Mouse (Mus musculus) thymus, adult 18-20 months (tissue): Measurements from ENCODE around the gene Smap1.

ENCODE experiments used
- DNase-seq, 2 experiments: peaks; one replicate each; pipeline ENCODE4 v3.0.0; 2022; ENCODE audit warnings: mixed read lengths in 2 of 2

Gene Smap1

DNA sequence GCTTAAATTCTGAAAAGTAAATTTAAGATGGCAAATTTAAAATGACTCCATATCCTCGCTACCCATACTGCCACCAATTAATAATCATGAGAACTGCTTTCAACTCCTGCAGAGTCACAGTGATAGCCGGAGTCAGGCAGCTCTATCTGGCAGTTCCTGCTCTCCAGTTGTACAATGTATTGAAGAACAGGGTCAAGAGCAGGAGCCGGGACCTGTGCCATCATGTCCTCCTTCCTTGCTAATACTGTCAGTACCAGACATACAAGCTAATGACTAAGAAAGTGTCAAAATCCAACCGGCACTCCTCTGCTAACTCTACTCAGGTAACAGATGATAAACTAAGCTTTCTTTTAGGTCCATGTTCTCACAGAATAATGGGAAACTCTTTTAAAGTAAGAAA, 3.0 kb downstream of the Smap1 start:
- no peak for DNase-seq

- no peak for DNase-seq
Observed at GRCm38 (mm10) chr1:23915483-23915882, 6.6 kb downstream of the Smap1 start.

DNA sequence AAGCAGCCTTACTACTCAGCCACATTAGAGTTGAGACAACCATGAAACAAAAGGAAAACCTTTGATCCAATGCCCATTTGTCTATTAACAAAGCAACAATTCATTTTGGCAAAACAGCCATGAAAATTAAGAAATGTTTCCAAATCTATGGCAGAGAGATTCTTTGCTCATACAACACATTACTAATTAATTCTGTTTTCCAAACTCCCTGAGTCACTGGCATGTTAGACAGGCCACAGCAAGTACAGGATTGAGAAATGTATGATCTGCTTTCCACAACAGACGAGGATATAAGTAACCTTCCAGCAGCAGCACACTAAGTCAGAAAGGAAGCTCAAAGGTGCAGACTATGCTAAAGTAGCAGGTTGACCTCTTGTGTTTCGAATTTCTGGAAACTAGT, 9.1 kb downstream of the Smap1 start:
- no peak for DNase-seq

- no peak for DNase-seq
Observed at GRCm38 (mm10) chr1:23906082-23906481, 16.0 kb downstream of the Smap1 start.

DNA sequence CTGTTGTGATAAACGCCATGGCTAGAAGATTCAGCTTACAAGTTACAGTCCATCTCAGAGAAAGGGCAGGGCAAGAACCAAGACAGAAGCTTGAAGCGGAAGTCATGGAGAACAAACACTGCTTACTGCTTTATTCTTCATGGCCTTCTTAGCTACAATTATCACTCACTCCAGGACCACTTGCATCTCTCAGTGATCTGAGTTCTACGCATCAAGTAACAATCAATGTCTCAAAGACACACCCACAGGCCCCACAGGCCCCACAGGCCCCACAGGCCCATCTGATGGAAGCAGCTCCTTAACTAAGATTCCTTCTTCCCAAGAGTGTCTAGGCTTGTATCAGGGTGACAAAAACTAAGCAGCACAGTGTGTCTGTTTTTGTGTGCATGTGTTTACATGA, 18.8 kb downstream of the Smap1 start:
- no peak for DNase-seq

DNA sequence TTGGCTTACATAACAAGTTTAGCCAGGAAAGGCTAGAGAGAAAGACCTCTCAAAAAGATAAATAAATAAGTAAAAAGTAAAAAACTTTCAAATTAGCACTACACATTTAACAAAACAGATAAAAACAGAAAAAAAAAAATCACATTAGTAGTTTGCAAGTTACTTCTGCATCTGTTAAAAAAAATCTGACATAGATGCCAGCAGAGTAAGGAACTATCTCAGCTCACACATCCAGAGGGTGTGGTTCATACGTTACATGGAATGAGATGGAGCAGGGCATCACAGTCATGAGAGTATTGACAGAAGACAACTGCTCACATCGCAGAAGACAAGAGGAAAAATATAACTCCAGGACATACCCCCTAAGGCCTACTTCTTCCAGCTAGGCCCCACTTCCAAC, 19.4 kb downstream of the Smap1 start:
- DNase-seq: no peak

- no peak for DNase-seq
Observed at GRCm38 (mm10) chr1:23899647-23900020, 22.5 kb downstream of the Smap1 start.

- DNase-seq: no peak
Observed at GRCm38 (mm10) chr1:23899020-23899646, 23.0 kb downstream of the Smap1 start.

GRCm38 (mm10) chr1:23892072-23892471, 30.0 kb downstream of the Smap1 start:
- DNase-seq: no peak

DNA sequence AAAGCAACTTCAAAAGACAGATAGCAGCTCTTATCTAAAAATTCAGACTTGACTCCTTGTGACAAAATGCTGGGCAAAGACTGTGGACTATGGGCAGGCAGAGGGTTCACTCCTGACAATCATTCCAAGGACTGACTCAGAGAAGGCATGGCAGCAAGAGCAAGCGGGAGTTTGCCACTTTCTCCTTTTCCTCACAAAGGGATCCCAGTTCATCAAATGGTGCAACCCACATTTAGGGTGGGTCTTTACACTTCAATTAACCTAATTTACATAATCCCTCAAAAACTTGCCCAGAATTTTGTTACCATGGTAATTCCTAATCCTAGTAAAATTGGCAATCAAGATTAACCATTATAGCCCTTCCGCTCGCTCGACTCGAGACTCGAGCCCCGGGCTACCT, 37.2 kb downstream of the Smap1 start:
- DNase-seq: no peak

GRCm38 (mm10) chr1:23884087-23884668, 37.9 kb downstream of the Smap1 start:
- no peak for DNase-seq

- no peak for DNase-seq
Observed at GRCm38 (mm10) chr1:23882681-23883080, 39.4 kb downstream of the Smap1 start.

- no peak for DNase-seq
Observed at GRCm38 (mm10) chr1:23872194-23872593, 49.9 kb downstream of the Smap1 start.

DNA sequence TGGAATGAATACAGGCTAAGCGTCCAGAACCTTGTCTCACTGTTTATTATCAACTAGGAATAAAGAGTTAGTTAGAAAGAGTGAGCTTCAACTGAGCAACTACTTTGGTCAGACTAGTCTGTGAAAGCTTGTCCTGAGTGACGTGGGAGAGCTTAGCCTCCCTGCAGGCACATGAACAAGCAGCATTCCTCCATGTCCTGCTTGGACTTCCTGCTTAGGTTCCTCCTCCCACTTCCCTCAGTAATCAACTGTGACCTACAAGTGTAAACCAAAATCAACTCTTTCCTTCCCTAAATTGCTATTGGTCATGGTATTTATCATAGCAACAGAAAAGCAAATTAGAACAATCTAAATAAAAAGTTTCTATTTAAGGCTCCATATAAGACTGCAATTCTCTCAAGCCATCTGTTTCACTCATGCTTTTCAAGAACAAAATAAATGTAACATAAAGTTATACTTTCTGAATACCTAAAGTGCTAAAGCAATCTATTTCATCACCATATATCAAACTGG, 54.7 kb downstream of the Smap1 start:
- no peak for DNase-seq

- no peak for DNase-seq
Observed at GRCm38 (mm10) chr1:23865566-23865965, 56.6 kb downstream of the Smap1 start.

GRCm38 (mm10) chr1:23860944-23861343, 61.2 kb downstream of the Smap1 start:
- no peak for DNase-seq

GRCm38 (mm10) chr1:23855623-23856022, 66.5 kb downstream of the Smap1 start:
- no peak for DNase-seq

GRCm38 (mm10) chr1:23846044-23846680, 76.0 kb downstream of the Smap1 start:
- DNase-seq: no peak

GRCm38 (mm10) chr1:23845007-23845406, 77.1 kb downstream of the Smap1 start:
- no peak for DNase-seq

- DNase-seq: no peak
Observed at GRCm38 (mm10) chr1:23843790-23844189, 78.3 kb downstream of the Smap1 start.

DNA sequence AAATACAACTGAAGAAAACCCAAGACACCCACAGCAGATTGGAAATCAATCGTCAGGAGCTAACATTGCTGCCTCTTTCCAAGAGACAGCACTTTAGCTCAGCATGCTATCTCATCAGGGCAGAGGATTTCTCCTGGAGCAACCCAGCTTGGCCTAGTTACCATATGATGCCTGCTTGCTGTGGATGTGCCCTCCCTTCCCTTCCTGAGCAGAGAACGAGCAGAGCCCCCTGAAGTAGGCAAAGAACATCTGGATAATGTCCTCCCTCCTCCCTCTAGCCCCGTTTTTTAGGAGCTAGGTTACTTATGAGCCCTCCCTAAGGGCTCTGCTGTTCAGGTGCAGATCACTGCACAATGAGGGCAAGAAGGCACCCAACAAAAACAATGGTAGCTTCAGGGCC, 79.5 kb downstream of the Smap1 start:
- DNase-seq: no peak

- DNase-seq: no peak
Observed at GRCm38 (mm10) chr1:23840924-23841323, 81.2 kb downstream of the Smap1 start.

- DNase-seq: no peak
Observed at GRCm38 (mm10) chr1:23836630-23837029, 85.5 kb downstream of the Smap1 start.

- no peak for DNase-seq
Observed at GRCm38 (mm10) chr1:23834819-23835218, 87.3 kb downstream of the Smap1 start.
